9 mouse cellular contexts compared by ENCODE assay signal in the genomic region with DNA sequence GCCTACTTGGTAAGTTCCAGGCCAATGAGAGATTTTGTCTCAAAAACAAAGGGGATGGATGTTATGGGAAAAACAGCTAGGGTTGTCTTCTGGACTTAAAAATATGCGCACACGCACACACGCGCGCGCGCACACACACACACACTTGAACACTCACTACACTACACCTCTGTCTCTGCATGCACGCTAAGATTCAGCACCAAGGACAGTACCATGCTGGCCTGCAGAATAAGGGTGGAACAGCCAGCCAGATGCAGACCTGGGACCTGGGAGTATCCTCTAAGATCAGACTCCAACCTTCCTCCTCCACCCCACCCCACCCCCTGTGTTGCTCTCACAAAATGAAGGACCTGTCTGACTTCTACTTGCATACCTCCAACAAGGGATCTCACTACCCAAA.
A peak's percentile ranks its signal among the peaks of the same experiment; 100 is the strongest.
DNase-seq lines count a peak whose midpoint lies in the region; ATAC-seq lines count a peak whose summit lies in the region.
"Had no signal": no experiment of that assay in that cellular context is flagged by ENCODE, and none has a peak within 500 bp of the region (broad histone marks: within the 10 kb centered on the region; RNA-seq: fewer than 3 reads in every experiment).

No protein-coding gene starts in this region.

- H3K9me3 ChIP-seq in limb, embryonic 11.5 days (ENCODE audit: control insufficient read depth, low read length) = no peaks in the 10 kb centered on the region
- H3K9me3 ChIP-seq: limb, embryonic 15.5 days had no signal

- intact Hi-C loops in heart, postnatal 36 days (cut with DNase I) = no loop called here
- intact Hi-C loops in heart, postnatal 25 days (cut with DNase I) = no loop called here

- H3K4me3 ChIP-seq in limb, embryonic 11.5 days (ENCODE audit: low read depth, low read length) = no peak overlapping the region
- H3K4me3 ChIP-seq: limb, embryonic 15.5 days had no signal

- no peak for ATAC-seq in limb, embryonic 11.5 days (ENCODE audit: insufficient number of reproducible peaks, low FRiP score, low TSS enrichment, low read depth)

- no peak overlapping the region for H3K27ac ChIP-seq in limb, embryonic 11.5 days (replicated peaks; ENCODE audit: low read depth, low read length)
- H3K27ac ChIP-seq: limb, embryonic 15.5 days had no signal

- DNase-seq in heart, postnatal 36 days = peak; percentile 15 to 18
- DNase-seq in heart, postnatal 25 days (ENCODE audit: low spot score) = no peak
- DNase-seq in A20 (ENCODE audit: low read depth, low spot score) = peak; percentile 44
- DNase-seq in adrenal gland, postnatal 36 days = peak; percentile 56 to 64
- peak; percentile 90 for DNase-seq in limb, embryonic 11.5 days (ENCODE audit: low spot score)
- no peak for DNase-seq in spleen, adult 18-20 months
- DNase-seq in layer of hippocampus, adult 8-10 months (ENCODE audit: low spot score in 2 of 2) = no peak
- DNase-seq in cerebellum, adult 18-20 months = no peak

- no peaks in the 10 kb centered on the region for H3K4me1 ChIP-seq in limb, embryonic 11.5 days (ENCODE audit: control insufficient read depth, insufficient read depth, low read length)
- H3K4me1 ChIP-seq: limb, embryonic 15.5 days had no signal

- H3K9ac ChIP-seq in limb, embryonic 11.5 days (ENCODE audit: low read length) = no peak overlapping the region
- H3K9ac ChIP-seq: limb, embryonic 15.5 days had no signal

- no peaks in the 10 kb centered on the region for H3K27me3 ChIP-seq in limb, embryonic 11.5 days (ENCODE audit: control insufficient read depth, insufficient read depth, low read length)
- H3K27me3 ChIP-seq: limb, embryonic 15.5 days had no signal

- H3K36me3 ChIP-seq in limb, embryonic 11.5 days (ENCODE audit: control insufficient read depth, insufficient read depth, low read length) = no peaks in the 10 kb centered on the region
- H3K36me3 ChIP-seq: limb, embryonic 15.5 days had no signal

- WGBS in limb, embryonic 11.5 days = 71% methylated on average over 8 of the region's 8 CpGs

- no peak overlapping the region for H3K4me2 ChIP-seq in limb, embryonic 11.5 days (ENCODE audit: low read depth, severe bottlenecking)
- H3K4me2 ChIP-seq: limb, embryonic 15.5 days had no signal

Comparison
In these comparisons a context has a peak if more than half of its experiments do, and no peak if none do; other contexts are left out.
1. DNase-seq: peak in heart, postnatal 36 days (2 of 2), A20 (single experiment), adrenal gland, postnatal 36 days (2 of 2) and limb, embryonic 11.5 days (single experiment); none in heart, postnatal 25 days (single experiment), spleen, adult 18-20 months (0 of 2), layer of hippocampus, adult 8-10 months (0 of 2) and cerebellum, adult 18-20 months (0 of 2).